Mouse (Mus musculus) erythroblast, adult 5-6 weeks (primary cell): Measurements from ENCODE around the gene Macrod2. TPM values are rescaled to one million over a fixed set of nuclear protein-coding genes. Genes with fewer than 3 reads are reported as not detected.
"Not testable (repeated sequence)": the region's sequence is repeated elsewhere in the genome, so short reads cannot be mapped to it uniquely, and the experiment has no call there.

Experiments used
- ATAC-seq: replicated peaks from 2 replicates; pipeline ENCODE4 v1.8.0; 2016; ENCODE audit warnings: moderate number of reproducible peaks, mild to moderate bottlenecking, moderate TSS enrichment, inconsistent platforms; ENCODE audit not compliant: poor library complexity, low FRiP score, severe bottlenecking
- total RNA-seq, 2 experiments: library from RNA; stranded (forward) in 1 of 2; stranded (reverse) in 1 of 2; fragments of 150-400 nt in 1 of 2; fragments of 200-764, 138-1000 nt in 1 of 2; gene quantifications; 2 replicates each; pipeline versions ENCODE4 v1.2.3 to v1.2.4; 2015 to 2017; ENCODE audit warnings: low replicate concordance in 2 of 2

The Macrod2 gene
- total RNA-seq, 2 experiments from 2014 or later = 2.8 TPM; not detected in 1

GRCm38 (mm10) chr2:140690906-140691305 lies 295.8 kb downstream of the Macrod2 start:
- ATAC-seq = no peak

- ATAC-seq = no peak
Observed at GRCm38 (mm10) chr2:140691403-140691802, 296.3 kb downstream of the Macrod2 start.

GRCm38 (mm10) chr2:140692461-140692860 lies 297.4 kb downstream of the Macrod2 start:
- no peak for ATAC-seq

GRCm38 (mm10) chr2:140693845-140694244 lies 298.7 kb downstream of the Macrod2 start:
- no peak for ATAC-seq

GRCm38 (mm10) chr2:140698585-140698984 lies 303.5 kb downstream of the Macrod2 start:
- no peak for ATAC-seq

GRCm38 (mm10) chr2:140703377-140703776 lies 308.3 kb downstream of the Macrod2 start:
- ATAC-seq = no peak

- no peak for ATAC-seq
Observed at GRCm38 (mm10) chr2:140704146-140704545, 309.0 kb downstream of the Macrod2 start.

GRCm38 (mm10) chr2:140705278-140705677 lies 310.2 kb downstream of the Macrod2 start:
- no peak for ATAC-seq

GRCm38 (mm10) chr2:140707550-140707949 lies 312.4 kb downstream of the Macrod2 start:
- no peak for ATAC-seq

- no peak for ATAC-seq
Observed at GRCm38 (mm10) chr2:140715822-140716221, 320.7 kb downstream of the Macrod2 start.

- ATAC-seq = no peak
Observed at GRCm38 (mm10) chr2:140717407-140717806, 322.3 kb downstream of the Macrod2 start.

- ATAC-seq = no peak
Observed at GRCm38 (mm10) chr2:140732616-140733183, 337.6 kb downstream of the Macrod2 start.

GRCm38 (mm10) chr2:140740511-140740910 lies 345.4 kb downstream of the Macrod2 start:
- no peak for ATAC-seq

GRCm38 (mm10) chr2:140742954-140743353 lies 347.8 kb downstream of the Macrod2 start:
- ATAC-seq = not testable (repeated sequence)

GRCm38 (mm10) chr2:140758881-140759280 lies 363.8 kb downstream of the Macrod2 start:
- ATAC-seq = no peak

- no peak for ATAC-seq
Observed at GRCm38 (mm10) chr2:140759732-140760131, 364.6 kb downstream of the Macrod2 start.

- no peak for ATAC-seq
Observed at GRCm38 (mm10) chr2:140760137-140760536, 365.0 kb downstream of the Macrod2 start.

GRCm38 (mm10) chr2:140763076-140763891 lies 368.2 kb downstream of the Macrod2 start:
- no peak for ATAC-seq

GRCm38 (mm10) chr2:140769473-140769872 lies 374.4 kb downstream of the Macrod2 start:
- no peak for ATAC-seq

GRCm38 (mm10) chr2:140772825-140773224 lies 377.7 kb downstream of the Macrod2 start:
- no peak for ATAC-seq

GRCm38 (mm10) chr2:140773456-140773855 lies 378.3 kb downstream of the Macrod2 start:
- ATAC-seq = no peak
